Mouse (Mus musculus) cortical plate, adult 2 months (tissue): Measurements from ENCODE around the gene Gm17490.

ENCODE experiments used
- CTCF ChIP-seq: fragments of 200-500 bp; IDR thresholded peaks from 2 replicates; pipeline ENCODE4 v1.5.1; 2011; ENCODE audit warnings: mild to moderate bottlenecking, control low read depth, low read length; ENCODE audit not compliant: insufficient read depth; ENCODE audit errors: extremely low read depth
- POLR2A ChIP-seq: fragments of 200-500 bp; IDR thresholded peaks from 2 replicates; pipeline ENCODE4 v1.6.1; 2011; ENCODE audit warnings: mild to moderate bottlenecking, low read length, control low read depth; ENCODE audit not compliant: insufficient read depth; ENCODE audit errors: extremely low read depth

GRCm38 (mm10) chr2:11604053-11604452, 22.0 kb downstream of the Gm17490 start, which contains the start of gene Rbm17:
- TF ChIP-seq CTCF (no peak), POLR2A (no peak)
